Mouse (Mus musculus) adrenal gland (tissue): ENCODE data around the gene Igbp1.

Source experiments
- intact Hi-C: fragments of 180-260 bp; cut with DNase I; formaldehyde crosslinking; loops from one replicate; pipeline ENCODE4 v1.15.1; 2025
- long read RNA-seq, 2 experiments: library from polyadenylated mRNA; unstranded; transcript quantifications; one replicate each; pipeline ENCODE4 v2.0.0; 2020; ENCODE audit warnings: borderline replicate concordance in 1 of 2; ENCODE audit not compliant: insufficient replicate concordance in 1 of 2

Igbp1 gene
- long read RNA-seq, experiment 1, transcript Igbp1-201 (6 exons, 1,518 nt): major isoform, 42 of 44 reads
- long read RNA-seq, experiment 1, partial matches to known transcripts: 1 of 44 reads
- long read RNA-seq, experiment 1, other reads (novel, unspliced or antisense): 1 of 44 reads
- long read RNA-seq, experiment 2, transcript Igbp1-201 (6 exons, 1,518 nt): major isoform, 43 of 46 reads
- long read RNA-seq, experiment 2, partial matches to known transcripts: 3 of 46 reads
- long read RNA-seq, experiment 2, other reads (novel, unspliced or antisense): 0 of 46 reads

GRCm38 (mm10) chrX:100494068-100494978 is at the start of gene Igbp1:
TSS of gene Igbp1 (plus strand) at chrX:100494291.
- intact Hi-C loops: no loop called here

- intact Hi-C loops: no loop called here
Observed at GRCm38 (mm10) chrX:100468047-100468446, 26.0 kb upstream of the Igbp1 start.

- intact Hi-C loops: no loop called here
Observed at GRCm38 (mm10) chrX:100470126-100470525, 24.0 kb upstream of the Igbp1 start.

GRCm38 (mm10) chrX:100471491-100471890 is 22.6 kb upstream of the Igbp1 start:
- intact Hi-C loops: no loop called here

- intact Hi-C loops: no loop called here
Observed at GRCm38 (mm10) chrX:100475569-100476223, 18.4 kb upstream of the Igbp1 start.

- intact Hi-C loops: loop anchor here (2.0 to 5.0 kb wide), 2 partner anchors 83 to 626 kb away; no protein-coding TSS in a partner anchor
Observed at GRCm38 (mm10) chrX:100480317-100480716, 13.8 kb upstream of the Igbp1 start.

- intact Hi-C loops: no loop called here
Observed at GRCm38 (mm10) chrX:100493500-100494067, 507 bp upstream of the Igbp1 start.

- intact Hi-C loops: no loop called here
Observed at GRCm38 (mm10) chrX:100504175-100504851, 10.2 kb downstream of the Igbp1 start.

GRCm38 (mm10) chrX:100508164-100508563 is 14.1 kb downstream of the Igbp1 start:
- intact Hi-C loops: no loop called here

GRCm38 (mm10) chrX:100509921-100510320 is 15.8 kb downstream of the Igbp1 start:
- intact Hi-C loops: no loop called here

GRCm38 (mm10) chrX:100516683-100517082 is 22.6 kb downstream of the Igbp1 start:
- intact Hi-C loops: no loop called here

GRCm38 (mm10) chrX:100517626-100518025 is 23.5 kb downstream of the Igbp1 start:
- intact Hi-C loops: no loop called here

- intact Hi-C loops: no loop called here
Observed at GRCm38 (mm10) chrX:100518532-100518931, 24.4 kb downstream of the Igbp1 start.

GRCm38 (mm10) chrX:100524471-100524870 is 30.4 kb downstream of the Igbp1 start, which contains the start of gene Dgat2l6:
TSS of gene Dgat2l6 (plus strand) at chrX:100524838.
- intact Hi-C loops: no loop called here

- intact Hi-C loops: no loop called here
Observed at GRCm38 (mm10) chrX:100556026-100556425, 61.9 kb downstream of the Igbp1 start.

GRCm38 (mm10) chrX:100565696-100566095 is 71.6 kb downstream of the Igbp1 start:
- intact Hi-C loops: no loop called here
